Mouse (Mus musculus): ENCODE measurements around the gene Mrps6.

DNA sequence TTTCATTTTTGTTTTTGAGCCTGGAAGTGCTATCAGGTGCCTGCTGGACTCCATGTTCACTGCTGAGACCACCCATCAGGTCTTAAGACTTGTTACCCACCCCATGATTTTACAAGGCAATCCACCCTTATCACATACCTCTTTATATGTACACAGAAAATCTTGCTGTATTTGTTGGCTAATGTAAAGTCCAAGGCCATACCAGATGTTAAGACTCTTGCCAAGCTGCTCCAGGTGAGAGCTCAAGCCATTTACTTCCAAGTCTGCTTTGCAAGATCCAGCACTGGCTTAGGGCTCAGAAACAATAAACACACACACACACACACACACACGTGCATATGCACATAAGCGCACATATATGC is 90.3 kb downstream of the Mrps6 start:
- TF ChIP-seq CTCF (conservative IDR thresholded peaks at IDR 0.05 in 1 of 2, IDR thresholded peaks at IDR 0.05 in 1 of 2; ENCODE audit: low read depth in 2 of 2, low read length in 2 of 2) = no peak
- TF ChIP-seq MYC (IDR thresholded peaks at IDR 0.05; ENCODE audit: low read depth, low read length) = no peak
- TF ChIP-seq BHLHE40 (IDR thresholded peaks at IDR 0.05; ENCODE audit: low read depth, low read length) = no peak
- no peak for TF ChIP-seq NRF1 (IDR thresholded peaks at IDR 0.05; ENCODE audit: low read depth, low read length)
